Mouse (Mus musculus) macrophage (primary cell): ENCODE data around the gene Ahcyl2. TPM values are rescaled to one million over a fixed set of nuclear protein-coding genes. Genes with fewer than 3 reads are reported as not detected.

Experiments used
- H3K27ac ChIP-seq: fragments of 350-480 bp; formaldehyde crosslinking; 2 replicates; pipeline ENCODE4 v1.9.0; 2021
- H3K36me3 ChIP-seq: fragments of 350-480 bp; formaldehyde crosslinking; 2 replicates; pipeline ENCODE4 v1.9.0; 2021; ENCODE audit errors: inconsistent target
- H3K4me3 ChIP-seq: fragments of 350-480 bp; formaldehyde crosslinking; 2 replicates; pipeline ENCODE4 v1.9.0; 2021; ENCODE audit errors: inconsistent target
- H3K79me2 ChIP-seq: fragments of 350-480 bp; formaldehyde crosslinking; 2 replicates; pipeline ENCODE4 v1.9.0; 2021; ENCODE audit errors: inconsistent target
- WGBS: methylation state at CpG from one replicate; pipeline ENCODE4 v1.1.7; 2026; ENCODE audit warnings: inconsistent platforms; ENCODE audit not compliant: missing documents; 5-methylcytosine and 5-hydroxymethylcytosine counted together
- polyA plus RNA-seq: library from polyadenylated mRNA; stranded (reverse); fragments of 250-400 nt; gene quantifications from 3 replicates; pipeline ENCODE4 v1.2.4, GENCODE M21; 2018; ENCODE audit warnings: inconsistent platforms
- total RNA-seq, 78 experiments: library from RNA; depleted of rRNA; stranded (reverse); fragments of 250-400 nt; gene quantifications; 1 replicate in 9 of 78; 2 replicates in 24 of 78; 3 replicates in 43 of 78; 4 replicates in 2 of 78; pipeline ENCODE4 v1.2.4; 2018; ENCODE audit warnings: inconsistent platforms in 56 of 78

Gene Ahcyl2
- total RNA-seq (2018; cell fraction: chromatin; rRNA removed) = 100 to 1,000 TPM in 7 of 26 experiments, 10 to 100 TPM in 19; 30.5 to 184 (median 87.9) TPM
- 10 to 100 TPM; 27.9 to 52.4 (median 41.1) TPM for total RNA-seq (2018; cell fraction: cytosol; rRNA removed)
- 100 to 1,000 TPM in 4 of 26 experiments, 10 to 100 TPM in 22; 34.1 to 166 (median 71.8) TPM for total RNA-seq (2018; cell fraction: nucleus; rRNA removed)
- 30.8 to 43.0 TPM (median 32.9 TPM) in 3 replicates for polyA plus RNA-seq

- WGBS = under 1% methylated on average over 43 of the region's 61 CpGs
- peaks cover 42% of the 10 kb centered on the region for H3K79me2 ChIP-seq
- H3K4me3 ChIP-seq = peak within 1 kb of the TSS; percentile 65
- H3K36me3 ChIP-seq = no peaks in the 10 kb centered on the region
- H3K27ac ChIP-seq = peak within 1 kb of the TSS; percentile 62
Observed at GRCm38 (mm10) chr6:29767813-29768660, at the start of gene Ahcyl2. Gene Ahcyl2 (plus strand): TSS chr6:29768011.

GRCm38 (mm10) chr6:29718894-29719329, 48.9 kb upstream of the Ahcyl2 start:
- H3K79me2 ChIP-seq = no peaks in the 10 kb centered on the region
- H3K27ac ChIP-seq = no peak overlapping the region
- no peak overlapping the region for H3K4me3 ChIP-seq
- no peaks in the 10 kb centered on the region for H3K36me3 ChIP-seq
- WGBS = 13% methylated on average over 15 of the region's 15 CpGs

- no peak overlapping the region for H3K27ac ChIP-seq
- no peaks in the 10 kb centered on the region for H3K36me3 ChIP-seq
- H3K4me3 ChIP-seq = no peak overlapping the region
- WGBS = 80% methylated on average over 2 of the region's 2 CpGs
- H3K79me2 ChIP-seq = no peaks in the 10 kb centered on the region
Observed at GRCm38 (mm10) chr6:29721890-29722289, 45.9 kb upstream of the Ahcyl2 start.

- Histone ChIP-seq H3K4me3 (no peak overlapping the region), H3K79me2 (no peaks in the 10 kb centered on the region), H3K36me3 (no peaks in the 10 kb centered on the region), H3K27ac (no peak overlapping the region)
- 82% methylated on average over 1 of the region's 1 CpGs for WGBS
Observed at GRCm38 (mm10) chr6:29726576-29727200, 41.1 kb upstream of the Ahcyl2 start.

- Histone ChIP-seq H3K36me3 (no peaks in the 10 kb centered on the region), H3K79me2 (no peaks in the 10 kb centered on the region), H3K4me3 (no peak overlapping the region), H3K27ac (no peak overlapping the region)
- WGBS = 94% methylated on average over 3 of the region's 3 CpGs
Observed at GRCm38 (mm10) chr6:29728035-29728434, 39.8 kb upstream of the Ahcyl2 start.

- WGBS = 0% methylated on average over 1 of the region's 1 CpGs
- no peak overlapping the region for H3K4me3 ChIP-seq
- H3K27ac ChIP-seq = no peak overlapping the region
- no peaks in the 10 kb centered on the region for H3K36me3 ChIP-seq
- no peaks in the 10 kb centered on the region for H3K79me2 ChIP-seq
Observed at GRCm38 (mm10) chr6:29729491-29729890, 38.3 kb upstream of the Ahcyl2 start.

- 0% methylated on average over 12 of the region's 30 CpGs for WGBS
- Histone ChIP-seq H3K27ac (no peak within 1 kb of the TSS), H3K79me2 (no peaks in the 10 kb centered on the region), H3K4me3 (peak within 1 kb of the TSS; percentile 14; the same call in 1 of the 2 replicates), H3K36me3 (no peaks in the 10 kb centered on the region)
Observed at GRCm38 (mm10) chr6:29735336-29735688, 32.5 kb upstream of the Ahcyl2 start, which contains the start of gene Smo. Gene Smo (plus strand): TSS chr6:29735503.

GRCm38 (mm10) chr6:29735689-29736451, 31.9 kb upstream of the Ahcyl2 start:
- WGBS = 2% methylated on average over 74 of the region's 75 CpGs
- no peaks in the 10 kb centered on the region for H3K36me3 ChIP-seq
- no peaks in the 10 kb centered on the region for H3K79me2 ChIP-seq
- H3K4me3 ChIP-seq = peak overlapping the region; percentile 14; the same call in 1 of the 2 replicates
- no peak overlapping the region for H3K27ac ChIP-seq

- WGBS = 33% methylated on average over 13 of the region's 13 CpGs
- peak overlapping the region; percentile 14; the same call in 1 of the 2 replicates for H3K4me3 ChIP-seq
- H3K36me3 ChIP-seq = no peaks in the 10 kb centered on the region
- H3K27ac ChIP-seq = no peak overlapping the region
- H3K79me2 ChIP-seq = no peaks in the 10 kb centered on the region
Observed at GRCm38 (mm10) chr6:29736610-29737458, 31.0 kb upstream of the Ahcyl2 start.

GRCm38 (mm10) chr6:29751466-29752152, 16.2 kb upstream of the Ahcyl2 start:
- H3K27ac ChIP-seq = no peak overlapping the region
- H3K79me2 ChIP-seq = no peaks in the 10 kb centered on the region
- WGBS = 79% methylated on average over 3 of the region's 3 CpGs
- H3K4me3 ChIP-seq = no peak overlapping the region
- no peaks in the 10 kb centered on the region for H3K36me3 ChIP-seq

GRCm38 (mm10) chr6:29753336-29753735, 14.5 kb upstream of the Ahcyl2 start:
- over 99% methylated on average over 11 of the region's 11 CpGs for WGBS
- no peak overlapping the region for H3K4me3 ChIP-seq
- no peak overlapping the region for H3K27ac ChIP-seq

GRCm38 (mm10) chr6:29756001-29756400, 11.8 kb upstream of the Ahcyl2 start:
- Histone ChIP-seq H3K79me2 (no peaks in the 10 kb centered on the region), H3K27ac (no peak overlapping the region), H3K36me3 (no peaks in the 10 kb centered on the region), H3K4me3 (no peak overlapping the region)
- 90% methylated on average over 5 of the region's 5 CpGs for WGBS

More at GRCm38 (mm10) chr6:29753336-29753735, 14.5 kb upstream of the Ahcyl2 start:
- Histone ChIP-seq H3K36me3 (no peaks in the 10 kb centered on the region), H3K79me2 (no peaks in the 10 kb centered on the region)

- Histone ChIP-seq H3K27ac (no peak overlapping the region), H3K79me2 (no peaks in the 10 kb centered on the region)
- 96% methylated on average over 4 of the region's 4 CpGs for WGBS
Observed at GRCm38 (mm10) chr6:29756476-29756875, 11.3 kb upstream of the Ahcyl2 start.

More at GRCm38 (mm10) chr6:29756476-29756875, 11.3 kb upstream of the Ahcyl2 start:
- Histone ChIP-seq H3K36me3 (no peaks in the 10 kb centered on the region), H3K4me3 (no peak overlapping the region)
